Mouse (Mus musculus) spleen, adult 2 months (tissue): ENCODE results near the gene Il10rb. TPM values are rescaled to one million over a fixed set of nuclear protein-coding genes. Genes with fewer than 3 reads are reported as not detected.
A peak's percentile ranks its signal among the peaks of the same experiment; 100 is the strongest.

Experiments used
- DNase-seq, 2 experiments: peaks; one replicate each; pipeline versions ENCODE4 v3.0.0 to v3.0.0-alpha.2; 2012 to 2021; ENCODE audit warnings: low spot score in 2 of 2, low read depth in 1 of 2
- H3K27ac ChIP-seq: fragments of 200-500 bp; 2 replicates; pipeline ENCODE4 v1.5.1; 2012; ENCODE audit warnings: low read length, inconsistent platforms; ENCODE audit not compliant: insufficient read depth
- H3K27me3 ChIP-seq: fragments of 200-500 bp; 2 replicates; pipeline ENCODE4 v1.6.1; 2012; ENCODE audit warnings: mild to moderate bottlenecking, moderate library complexity, low read length, inconsistent platforms; ENCODE audit not compliant: control insufficient read depth, insufficient read depth
- H3K36me3 ChIP-seq: fragments of 200-500 bp; 2 replicates; pipeline ENCODE4 v1.6.1; 2012; ENCODE audit warnings: mild to moderate bottlenecking, low read length, inconsistent platforms; ENCODE audit not compliant: control insufficient read depth, insufficient read depth
- H3K4me1 ChIP-seq: fragments of 200-500 bp; 2 replicates; pipeline ENCODE4 v1.6.1; 2011; ENCODE audit warnings: inconsistent platforms; ENCODE audit not compliant: control insufficient read depth, insufficient read depth, insufficient read length
- H3K4me3 ChIP-seq: fragments of 200-500 bp; 2 replicates; pipeline ENCODE4 v1.5.1; 2011; ENCODE audit warnings: mild to moderate bottlenecking, inconsistent platforms; ENCODE audit not compliant: insufficient read depth, insufficient read length; ENCODE audit errors: extremely low read depth
- CTCF ChIP-seq: fragments of 200-500 bp; IDR thresholded peaks from 2 replicates; pipeline ENCODE4 v1.5.1; 2011; ENCODE audit warnings: mild to moderate bottlenecking, inconsistent platforms; ENCODE audit not compliant: insufficient read depth, insufficient read length, insufficient replicate concordance; ENCODE audit errors: extremely low read depth
- POLR2A ChIP-seq: fragments of 200-500 bp; IDR thresholded peaks from 2 replicates; pipeline ENCODE4 v1.6.1; 2011; ENCODE audit warnings: low read depth, low read length, inconsistent platforms
- WGBS: fragments of 180-500 bp; shearing (Covaris S2); methylation state at CpG from one replicate; pipeline ENCODE4 v1.1.7; 2018; 5-methylcytosine and 5-hydroxymethylcytosine counted together
- polyA plus RNA-seq: library from polyadenylated mRNA; depleted of rRNA; stranded (reverse); fragments of >200 nt; gene quantifications from 2 replicates; pipeline ENCODE4 v1.2.3, GENCODE M21; 2012

Il10rb gene
- polyA plus RNA-seq, 1 experiment, result 43.8 TPM

- 1% methylated on average over 13 of the region's 13 CpGs for WGBS
- peak overlapping the region; percentile 95 for H3K27ac ChIP-seq
- H3K27me3 ChIP-seq, result no peaks in the 10 kb centered on the region
- TF ChIP-seq POLR2A (no peak; the same call in 1 of the 2 replicates), CTCF (no peak)
- H3K4me1 ChIP-seq, result peaks cover 6% of the 10 kb centered on the region
- H3K4me3 ChIP-seq, result peak overlapping the region; percentile 85
- DNase-seq, result no peak
- H3K36me3 ChIP-seq, result peaks cover 2% of the 10 kb centered on the region; the same call in 1 of the 2 replicates
Observed at GRCm38 (mm10) chr16:91373473-91374252, 32.3 kb upstream of the Il10rb start.

GRCm38 (mm10) chr16:91374253-91374634 is 31.7 kb upstream of the Il10rb start:
- 12% methylated on average over 3 of the region's 3 CpGs for WGBS
- H3K27me3 ChIP-seq, result no peaks in the 10 kb centered on the region
- peak overlapping the region; percentile 95; the same call in 1 of the 2 replicates for H3K27ac ChIP-seq
- no peak for TF ChIP-seq CTCF
- no peak for TF ChIP-seq POLR2A
- no peak for DNase-seq
- peaks cover 2% of the 10 kb centered on the region; the same call in 1 of the 2 replicates for H3K36me3 ChIP-seq
- H3K4me3 ChIP-seq, result peak overlapping the region; percentile 41
- peaks cover 6% of the 10 kb centered on the region for H3K4me1 ChIP-seq

- Histone ChIP-seq H3K27me3 (no peaks in the 10 kb centered on the region), H3K27ac (0 out of 2 replicates have a peak overlapping the region, but pooled peaks have one; percentile 4), H3K4me3 (no peak overlapping the region), H3K36me3 (peaks cover 4% of the 10 kb centered on the region; the same call in 1 of the 2 replicates), H3K4me1 (peaks cover 6% of the 10 kb centered on the region)
- TF ChIP-seq POLR2A, result no peak
- no peak for TF ChIP-seq CTCF
- DNase-seq, result no peak
- 92% methylated on average over 10 of the region's 10 CpGs for WGBS
Observed at GRCm38 (mm10) chr16:91376701-91377100, 29.3 kb upstream of the Il10rb start.

- 86% methylated on average over 17 of the region's 17 CpGs for WGBS
- Histone ChIP-seq H3K4me3 (no peak overlapping the region), H3K4me1 (peaks cover 4% of the 10 kb centered on the region; the same call in 1 of the 2 replicates), H3K27me3 (no peaks in the 10 kb centered on the region), H3K27ac (no peak overlapping the region), H3K36me3 (peaks cover 8% of the 10 kb centered on the region)
- no peak for DNase-seq
- TF ChIP-seq CTCF, result no peak
- no peak for TF ChIP-seq POLR2A
Observed at GRCm38 (mm10) chr16:91378431-91378986, 27.5 kb upstream of the Il10rb start.

GRCm38 (mm10) chr16:91378991-91379390 is 27.0 kb upstream of the Il10rb start:
- Histone ChIP-seq H3K36me3 (peaks cover 11% of the 10 kb centered on the region), H3K27ac (no peak overlapping the region), H3K27me3 (no peaks in the 10 kb centered on the region), H3K4me1 (peaks cover 4% of the 10 kb centered on the region; the same call in 1 of the 2 replicates), H3K4me3 (no peak overlapping the region)
- no peak for TF ChIP-seq CTCF
- TF ChIP-seq POLR2A, result no peak
- DNase-seq, result no peak
- WGBS, result 80% methylated on average over 9 of the region's 9 CpGs

GRCm38 (mm10) chr16:91379412-91379811 is 26.6 kb upstream of the Il10rb start:
- Histone ChIP-seq H3K27me3 (no peaks in the 10 kb centered on the region), H3K4me3 (no peak overlapping the region), H3K36me3 (peaks cover 14% of the 10 kb centered on the region), H3K27ac (no peak overlapping the region), H3K4me1 (peaks cover 4% of the 10 kb centered on the region; the same call in 1 of the 2 replicates)
- no peak for TF ChIP-seq POLR2A
- no peak for TF ChIP-seq CTCF
- 80% methylated on average over 3 of the region's 3 CpGs for WGBS
- DNase-seq, result no peak
